Mouse (Mus musculus) neural tube, embryonic 15.5 days (tissue): ENCODE measurements around the gene Hic1. TPM values are rescaled to one million over a fixed set of nuclear protein-coding genes. Genes with fewer than 3 reads are reported as not detected.

Source experiments
- ATAC-seq: fragments of 200-750 bp; cut with Nextera tagmentation; 2 replicates; pipeline ENCODE4 v1.8.0; 2017; ENCODE audit warnings: mild to moderate bottlenecking, moderate TSS enrichment, moderate library complexity; ENCODE audit not compliant: low FRiP score
- H3K27ac ChIP-seq: fragments of 300-500 bp; sonication (generic); replicated peaks from 2 replicates; pipeline ENCODE4 v1.5.1; 2015; ENCODE audit warnings: mild to moderate bottlenecking, inconsistent platforms
- H3K27me3 ChIP-seq: fragments of 300-500 bp; sonication (generic); replicated peaks from 2 replicates; pipeline ENCODE4 v1.6.1; 2015; ENCODE audit warnings: inconsistent platforms
- H3K36me3 ChIP-seq: fragments of 300-500 bp; sonication (generic); 2 replicates; pipeline ENCODE4 v1.6.1; 2015; ENCODE audit warnings: inconsistent platforms
- H3K4me1 ChIP-seq: fragments of 300-500 bp; sonication (generic); 2 replicates; pipeline ENCODE4 v1.6.1; 2015; ENCODE audit warnings: inconsistent platforms
- H3K4me2 ChIP-seq: fragments of 300-500 bp; sonication (generic); 2 replicates; pipeline ENCODE4 v1.6.1; 2015; ENCODE audit warnings: inconsistent platforms, mild to moderate bottlenecking, moderate library complexity
- H3K4me3 ChIP-seq: fragments of 300-500 bp; sonication (generic); replicated peaks from 2 replicates; pipeline ENCODE4 v1.5.1; 2015; ENCODE audit warnings: mild to moderate bottlenecking, inconsistent platforms
- H3K9ac ChIP-seq: fragments of 300-500 bp; sonication (generic); replicated peaks from 2 replicates; pipeline ENCODE4 v1.6.1; 2015; ENCODE audit warnings: mild to moderate bottlenecking, inconsistent platforms
- H3K9me3 ChIP-seq: fragments of 300-500 bp; sonication (generic); replicated peaks from 2 replicates; pipeline ENCODE4 v1.6.1; 2016; ENCODE audit warnings: inconsistent platforms
- WGBS: fragments of 180-500 bp; shearing (Covaris S2); methylation state at CpG from one replicate; pipeline ENCODE4 v1.1.7; 2015; ENCODE audit warnings: mixed read lengths; 5-methylcytosine and 5-hydroxymethylcytosine counted together
- microRNA counts: library from miRNA; unstranded; fragments of <30 nt; microRNA quantifications from one replicate; lab custom pipeline; 2016
- microRNA-seq: library from miRNA; unstranded; fragments of <30 nt; microRNA quantifications from one replicate; pipeline ENCODE4, GENCODE M21; 2017
- polyA plus RNA-seq: library from polyadenylated mRNA; unstranded; fragments of >200 nt; fragmentation: Nextera tagmentation; extraction: Ambion mirVana; gene quantifications from 2 replicates; pipeline ENCODE4 v1.2.1, GENCODE M21; 2015

Gene Hic1
- polyA plus RNA-seq, 1 experiment from 2014 or later, result 5.3 TPM

DNA sequence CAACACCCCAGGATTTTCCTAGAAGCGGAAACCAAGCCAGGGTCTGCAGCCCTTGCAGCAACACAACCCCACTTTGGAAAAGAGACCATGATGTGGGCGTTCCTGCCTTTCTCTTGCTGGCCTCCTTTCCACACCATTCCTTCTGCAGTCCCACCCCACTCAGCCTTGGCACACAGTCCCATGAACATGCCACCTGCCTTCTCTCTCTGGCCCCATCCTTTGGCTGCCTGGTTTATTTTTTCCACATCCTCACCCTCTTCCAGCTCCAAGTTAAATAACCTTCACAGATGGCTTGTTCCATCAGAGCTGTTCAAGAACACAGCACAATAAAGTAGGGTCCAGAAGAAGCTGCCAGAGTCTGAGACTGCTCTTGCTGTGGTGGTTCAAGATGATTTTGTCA is 50.0 kb downstream of the Hic1 start:
- Histone ChIP-seq H3K36me3 (no peaks in the 10 kb centered on the region), H3K4me2 (no peak overlapping the region), H3K4me1 (no peaks in the 10 kb centered on the region), H3K27ac (no peak overlapping the region), H3K4me3 (no peak overlapping the region), H3K9me3 (no peaks in the 10 kb centered on the region), H3K27me3 (no peaks in the 10 kb centered on the region), H3K9ac (no peak overlapping the region)
- WGBS, result 91% methylated on average over 2 of the region's 2 CpGs
- ATAC-seq, result no peak

DNA sequence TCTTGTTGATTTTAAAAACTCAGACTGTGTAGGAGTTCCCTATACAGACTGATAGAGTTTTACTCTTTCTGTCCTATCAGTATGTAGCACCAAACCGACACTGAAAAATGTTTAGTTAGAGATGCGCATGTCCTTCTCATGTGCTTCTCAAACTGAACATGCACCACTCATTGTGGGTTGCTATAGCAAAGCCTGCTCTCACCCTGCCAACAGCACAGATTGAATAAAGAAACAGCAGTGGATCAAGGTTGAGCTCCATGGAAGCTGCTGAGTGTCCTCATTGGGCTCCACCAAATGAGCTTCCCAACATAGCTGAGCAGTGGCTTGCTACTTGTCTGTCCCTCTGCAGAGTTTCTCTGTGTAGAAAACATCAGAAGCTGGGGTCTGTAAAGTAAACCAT is 51.2 kb downstream of the Hic1 start:
- Histone ChIP-seq H3K36me3 (no peaks in the 10 kb centered on the region), H3K4me2 (no peak overlapping the region), H3K27ac (no peak overlapping the region), H3K9me3 (no peaks in the 10 kb centered on the region), H3K4me1 (no peaks in the 10 kb centered on the region), H3K4me3 (no peak overlapping the region), H3K27me3 (no peaks in the 10 kb centered on the region), H3K9ac (no peak overlapping the region)
- WGBS, result 99% methylated on average over 2 of the region's 2 CpGs
- ATAC-seq, result no peak

DNA sequence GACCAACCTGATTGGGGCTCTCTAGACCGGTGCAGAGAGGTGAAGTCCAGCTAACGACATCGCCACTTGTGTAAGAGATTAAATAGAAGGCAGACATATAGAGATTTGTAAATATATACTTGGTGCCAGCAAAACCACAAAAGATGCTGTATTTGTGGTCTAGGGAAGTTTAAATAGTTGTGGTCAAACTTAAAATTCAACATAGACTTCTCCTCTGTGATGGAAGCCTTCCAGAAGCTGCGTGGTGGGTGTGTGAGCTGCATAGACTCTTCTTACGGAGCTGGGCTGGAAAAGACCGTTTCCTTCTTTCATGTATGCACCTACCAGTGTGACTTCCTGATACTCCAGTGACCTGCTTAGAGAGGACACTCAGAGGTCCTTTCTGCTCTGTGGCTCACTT is 52.9 kb downstream of the Hic1 start:
- no peaks in the 10 kb centered on the region for H3K4me1 ChIP-seq
- H3K36me3 ChIP-seq, result no peaks in the 10 kb centered on the region
- H3K9ac ChIP-seq, result no peak overlapping the region
- H3K27ac ChIP-seq, result no peak overlapping the region
- no peaks in the 10 kb centered on the region for H3K27me3 ChIP-seq
- no peak for ATAC-seq
- no peaks in the 10 kb centered on the region for H3K9me3 ChIP-seq
- no peak overlapping the region for H3K4me2 ChIP-seq
- WGBS, result 88% methylated on average over 6 of the region's 6 CpGs
- H3K4me3 ChIP-seq, result no peak overlapping the region

MicroRNAs encoded within 50 kb of the gene (microRNA counts, 519-probe panel; counts per million panel counts)
- microRNA mmu-miR-132 (lab: Ali Mortazavi, UCI) (3,303 counts per million, percentile 80 among the panel's probes with 10 or more counts), microRNA mmu-miR-212 (lab: Ali Mortazavi, UCI) (1,806 counts per million, percentile 31 among the panel's probes with 10 or more counts)

Small RNA genes within 50 kb of the gene (microRNA-seq; reads per million reads assigned to microRNA genes)
- 933 reads per million, percentile 78 among the genes with 10 or more reads in this experiment for gene Mir132
- 46.6 reads per million, percentile 42 among the genes with 10 or more reads in this experiment for gene Mir212

Other genes starting within 250 kb of the Hic1 start
- gene Smg6, start 243.7 kb downstream of the Hic1 start, polyA plus RNA-seq, result 13.3 and 14.3 TPM in 2 replicates
- 38.0 and 38.1 TPM in 2 replicates for gene Srr, start 243.6 kb downstream of the Hic1 start, polyA plus RNA-seq
- 12.6 and 15.4 TPM in 2 replicates for gene Ovca2, start 9.3 kb upstream of the Hic1 start, polyA plus RNA-seq
- gene Dph1, start 21.7 kb upstream of the Hic1 start, polyA plus RNA-seq, result 13.8 and 16.2 TPM in 2 replicates
- gene Rtn4rl1, start 24.3 kb upstream of the Hic1 start, polyA plus RNA-seq, result 12.6 and 13.7 TPM in 2 replicates
- gene Rpa1, start 178.8 kb upstream of the Hic1 start, polyA plus RNA-seq, result 51.3 and 71.1 TPM in 2 replicates
- gene Smyd4, start 178.9 kb upstream of the Hic1 start, polyA plus RNA-seq, result 14.6 and 18.7 TPM in 2 replicates